Mouse (Mus musculus): Measurements from ENCODE around the gene Acvrl1. TPM values are rescaled to one million over a fixed set of nuclear protein-coding genes. Genes with fewer than 3 reads are reported as not detected.
A peak's percentile ranks its signal among the peaks of the same experiment; 100 is the strongest.

The Acvrl1 gene
- 10 to 100 TPM; 10.7 to 13.0 TPM for total RNA-seq (2021)
- long read RNA-seq, experiment 1, partial matches to known transcripts = 4 of 7 reads
- long read RNA-seq, experiment 1, other reads (novel, unspliced or antisense) = 2 of 7 reads
- long read RNA-seq, experiment 2, partial matches to known transcripts = 6 of 14 reads
- long read RNA-seq, experiment 2, other reads (novel, unspliced or antisense) = 7 of 14 reads

- DNase-seq = peak; percentile 63
Observed at GRCm38 (mm10) chr15:101128181-101129089, at the start of gene Acvrl1. TSS of gene Acvrl1 (plus strand) at chr15:101128522.

GRCm38 (mm10) chr15:101078731-101079156 is 49.6 kb upstream of the Acvrl1 start:
- peak; percentile 93 for DNase-seq

GRCm38 (mm10) chr15:101080031-101080520 is 48.2 kb upstream of the Acvrl1 start:
- DNase-seq = no peak

GRCm38 (mm10) chr15:101081035-101081548 is 47.2 kb upstream of the Acvrl1 start:
- no peak for DNase-seq

GRCm38 (mm10) chr15:101082236-101082635 is 46.1 kb upstream of the Acvrl1 start:
- DNase-seq = peak; percentile 34

GRCm38 (mm10) chr15:101084499-101084898 is 43.8 kb upstream of the Acvrl1 start:
- DNase-seq = no peak

- DNase-seq = no peak
Observed at GRCm38 (mm10) chr15:101086451-101086850, 41.9 kb upstream of the Acvrl1 start.

GRCm38 (mm10) chr15:101086956-101087355 is 41.4 kb upstream of the Acvrl1 start:
- peak; percentile 49 for DNase-seq

- DNase-seq = no peak
Observed at GRCm38 (mm10) chr15:101088291-101088690, 40.0 kb upstream of the Acvrl1 start.

- no peak for DNase-seq
Observed at GRCm38 (mm10) chr15:101091551-101091950, 36.8 kb upstream of the Acvrl1 start.

- DNase-seq = no peak
Observed at GRCm38 (mm10) chr15:101092121-101092828, 36.0 kb upstream of the Acvrl1 start.

- DNase-seq = no peak
Observed at GRCm38 (mm10) chr15:101092829-101093648, 35.3 kb upstream of the Acvrl1 start.

GRCm38 (mm10) chr15:101093988-101094387 is 34.3 kb upstream of the Acvrl1 start:
- DNase-seq = no peak

- DNase-seq = no peak
Observed at GRCm38 (mm10) chr15:101094979-101095378, 33.3 kb upstream of the Acvrl1 start.

GRCm38 (mm10) chr15:101095392-101095791 is 32.9 kb upstream of the Acvrl1 start:
- DNase-seq = no peak

- no peak for DNase-seq
Observed at GRCm38 (mm10) chr15:101097985-101098651, 30.2 kb upstream of the Acvrl1 start.

GRCm38 (mm10) chr15:101100996-101101395 is 27.3 kb upstream of the Acvrl1 start:
- no peak for DNase-seq

GRCm38 (mm10) chr15:101103605-101104304 is 24.6 kb upstream of the Acvrl1 start:
- DNase-seq = no peak

- peak; percentile 57 for DNase-seq
Observed at GRCm38 (mm10) chr15:101105496-101105994, 22.8 kb upstream of the Acvrl1 start.

GRCm38 (mm10) chr15:101106011-101106410 is 22.3 kb upstream of the Acvrl1 start:
- DNase-seq = no peak
